Mouse (Mus musculus): ENCODE results near the gene Xpot.

Xpot gene

DNA sequence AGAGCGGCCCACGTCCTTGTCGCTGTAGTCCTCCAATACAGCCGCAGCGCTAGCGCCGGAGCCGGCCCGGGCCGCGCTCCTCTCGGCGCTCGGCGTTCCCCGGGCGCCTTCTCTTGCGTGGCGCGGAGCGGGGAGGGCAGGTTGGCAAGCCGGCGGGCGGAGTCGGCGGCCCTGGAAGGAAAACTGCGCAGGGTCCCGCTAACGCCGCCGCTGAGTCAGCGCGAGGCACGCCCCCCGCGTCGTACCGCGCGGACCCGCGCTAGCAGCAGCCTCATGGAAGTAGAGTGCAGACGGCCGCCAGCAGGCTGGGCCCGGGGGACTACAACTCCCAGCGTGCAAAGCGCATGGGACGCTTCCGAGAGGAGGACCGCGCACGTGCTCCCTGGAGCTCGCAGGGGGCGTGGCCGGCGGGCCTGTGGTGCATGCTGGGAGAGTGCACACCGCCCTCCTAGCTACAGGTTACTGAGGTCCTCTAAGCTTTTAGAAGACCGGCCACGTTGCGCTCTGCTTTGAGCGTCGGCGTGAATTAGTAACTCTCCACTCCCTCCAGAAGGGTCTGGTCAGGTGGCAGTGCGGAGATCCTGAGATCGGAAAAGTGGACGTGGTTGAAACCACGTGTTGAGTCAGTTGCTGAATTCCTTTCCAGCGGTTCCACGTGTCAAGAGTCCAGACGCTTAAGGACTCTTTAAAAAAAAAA is at the start of gene Xpot:
TSS of gene Xpot (minus strand) at position 147 of the 697 bp plus-strand sequence.
- DNase-seq (ENCODE audit: extremely low read depth, insufficient read length, low spot score): peak; percentile 99

DNA sequence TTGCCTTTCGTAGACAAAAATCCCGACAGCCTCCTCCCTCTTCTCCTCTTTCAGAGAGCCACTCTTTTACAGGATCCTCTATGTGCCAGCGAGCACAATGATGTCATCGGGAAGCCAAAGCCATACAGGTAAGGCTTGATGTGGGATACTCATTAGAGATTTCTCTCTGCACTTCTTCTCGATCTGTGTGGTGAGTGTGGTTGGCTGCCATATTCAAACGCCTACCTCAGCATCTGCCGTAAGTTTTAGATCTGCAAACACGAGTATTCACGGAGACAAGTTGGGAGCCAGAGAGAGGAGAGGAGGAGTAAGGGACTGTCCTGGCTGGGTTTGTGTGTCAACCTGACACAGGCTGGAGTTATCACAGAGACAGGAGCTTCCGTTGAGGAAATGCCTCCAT is 43.0 kb upstream of the Xpot start:
- DNase-seq (ENCODE audit: extremely low read depth, insufficient read length, low spot score): no peak

DNA sequence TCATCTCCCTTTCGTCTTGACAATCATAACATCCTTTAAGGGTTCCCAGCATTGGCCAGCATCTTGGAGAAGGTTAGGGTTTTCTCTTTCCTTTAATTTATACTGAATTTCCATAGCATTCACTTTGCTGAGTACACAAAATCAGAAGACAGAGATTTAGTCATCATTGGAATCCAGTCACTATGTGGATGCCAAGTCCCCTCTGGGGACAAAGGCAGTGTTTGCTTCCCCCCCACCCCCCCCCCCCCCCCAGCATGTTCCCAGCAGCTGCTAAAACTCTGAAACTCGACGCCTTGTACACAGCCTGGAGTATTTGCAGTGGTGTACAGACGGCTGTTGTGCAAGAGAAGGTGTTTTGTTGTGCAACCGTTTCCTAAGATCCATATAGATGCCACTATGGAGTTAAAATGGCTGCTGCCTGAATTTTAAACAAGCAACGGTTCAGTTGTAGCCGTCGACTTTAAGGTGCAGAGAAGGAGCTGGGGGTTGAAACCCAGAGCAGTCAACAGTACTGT is 39.6 kb upstream of the Xpot start:
- no peak for DNase-seq (ENCODE audit: extremely low read depth, insufficient read length, low spot score)

DNA sequence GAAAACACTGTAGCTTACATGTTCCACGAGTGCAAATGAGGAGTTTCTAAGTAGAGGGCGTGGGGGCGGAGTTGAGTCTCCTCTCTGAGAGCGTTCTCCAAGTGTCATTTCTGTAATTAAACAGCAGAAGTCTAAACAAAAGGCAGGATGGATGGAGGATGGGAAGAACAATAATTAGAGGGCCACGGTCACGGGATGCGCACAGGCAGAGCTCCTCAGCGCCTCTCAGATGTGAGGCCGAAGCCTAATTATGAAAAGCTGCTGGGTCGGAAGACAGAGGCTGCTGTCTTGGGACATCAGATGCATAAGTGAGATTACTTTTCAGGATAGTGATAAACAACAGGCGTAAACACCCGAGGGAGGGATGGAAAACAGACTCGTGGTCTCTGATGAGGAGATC is 37.5 kb upstream of the Xpot start:
- DNase-seq (ENCODE audit: extremely low read depth, insufficient read length, low spot score): no peak

DNA sequence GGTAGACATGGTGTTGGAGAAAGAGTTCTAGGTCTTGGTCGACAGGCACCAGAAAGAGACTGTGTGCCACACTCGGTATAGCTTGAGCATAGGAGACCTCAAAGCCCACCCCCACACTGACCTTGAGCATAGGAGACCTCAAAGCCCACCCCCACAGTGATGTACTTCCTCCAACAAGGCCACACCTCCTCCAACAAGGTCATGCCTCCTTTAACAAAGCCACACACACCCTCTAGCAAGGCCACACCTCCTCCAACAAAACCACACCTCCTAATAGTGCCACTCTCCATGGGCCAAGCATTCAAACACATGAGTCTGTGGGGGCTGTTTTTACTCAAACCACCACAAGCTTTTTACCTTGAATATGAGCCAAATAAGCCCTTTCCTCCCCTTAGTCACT is 36.6 kb upstream of the Xpot start:
- DNase-seq (ENCODE audit: extremely low read depth, insufficient read length, low spot score): no peak

DNA sequence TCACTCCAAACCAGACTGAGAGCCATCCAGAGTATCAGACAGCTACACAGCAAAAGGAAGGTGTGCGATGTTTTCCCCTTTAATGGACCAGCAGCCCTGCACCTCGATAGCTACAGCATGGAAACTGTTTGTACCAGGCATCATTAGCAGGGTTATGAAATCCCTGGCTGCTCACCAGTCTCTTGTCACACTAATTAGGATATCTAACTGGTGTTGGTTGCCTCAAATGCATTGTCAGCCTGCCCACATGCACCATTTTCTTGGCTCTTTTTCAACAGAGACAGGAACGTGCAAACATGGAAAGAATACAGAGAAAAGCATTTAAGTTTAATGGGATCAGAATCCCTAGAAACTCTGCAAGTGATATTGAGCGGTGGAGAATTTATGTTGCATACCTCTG is 29.8 kb upstream of the Xpot start:
- no peak for DNase-seq (ENCODE audit: extremely low read depth, insufficient read length, low spot score)

DNA sequence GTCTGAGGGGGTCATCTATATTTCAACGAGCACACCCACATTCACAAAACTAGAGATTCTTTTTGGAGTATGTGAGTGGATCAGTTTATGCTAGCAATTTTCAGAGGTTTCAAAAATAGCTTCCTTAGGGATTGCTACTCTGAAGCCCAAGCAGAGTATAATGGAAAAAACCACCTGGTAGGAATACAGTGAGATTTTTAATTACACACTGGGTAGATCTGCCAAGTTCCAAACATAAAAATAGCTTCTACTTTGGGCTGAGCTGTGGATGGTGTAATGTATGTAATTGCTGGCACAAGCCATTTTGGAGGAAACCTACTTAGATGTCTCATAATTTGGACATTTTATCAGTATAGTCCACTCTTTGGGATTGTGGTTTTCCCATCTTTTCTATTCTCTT is 26.9 kb upstream of the Xpot start:
- DNase-seq (ENCODE audit: extremely low read depth, insufficient read length, low spot score): no peak

DNA sequence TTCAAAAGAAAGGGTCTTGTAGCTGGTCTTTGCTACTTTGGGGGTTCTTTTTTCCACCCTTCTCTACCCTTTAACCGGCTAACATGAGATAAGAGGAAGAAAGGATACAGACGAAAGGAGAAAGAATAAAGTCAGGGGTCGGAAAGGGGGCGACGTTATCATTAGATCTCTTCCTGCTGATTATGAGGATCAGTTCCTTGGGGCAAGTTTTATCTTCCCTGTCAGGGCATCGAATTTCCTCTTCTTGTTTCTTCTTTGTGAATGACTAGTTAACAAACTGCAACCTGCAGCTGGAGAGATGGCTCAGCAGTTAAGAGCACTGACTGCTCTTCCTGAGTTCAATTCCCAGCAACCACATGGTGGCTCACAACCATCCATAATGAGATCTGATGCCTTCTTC is 20.2 kb upstream of the Xpot start:
- DNase-seq (ENCODE audit: extremely low read depth, insufficient read length, low spot score): no peak

DNA sequence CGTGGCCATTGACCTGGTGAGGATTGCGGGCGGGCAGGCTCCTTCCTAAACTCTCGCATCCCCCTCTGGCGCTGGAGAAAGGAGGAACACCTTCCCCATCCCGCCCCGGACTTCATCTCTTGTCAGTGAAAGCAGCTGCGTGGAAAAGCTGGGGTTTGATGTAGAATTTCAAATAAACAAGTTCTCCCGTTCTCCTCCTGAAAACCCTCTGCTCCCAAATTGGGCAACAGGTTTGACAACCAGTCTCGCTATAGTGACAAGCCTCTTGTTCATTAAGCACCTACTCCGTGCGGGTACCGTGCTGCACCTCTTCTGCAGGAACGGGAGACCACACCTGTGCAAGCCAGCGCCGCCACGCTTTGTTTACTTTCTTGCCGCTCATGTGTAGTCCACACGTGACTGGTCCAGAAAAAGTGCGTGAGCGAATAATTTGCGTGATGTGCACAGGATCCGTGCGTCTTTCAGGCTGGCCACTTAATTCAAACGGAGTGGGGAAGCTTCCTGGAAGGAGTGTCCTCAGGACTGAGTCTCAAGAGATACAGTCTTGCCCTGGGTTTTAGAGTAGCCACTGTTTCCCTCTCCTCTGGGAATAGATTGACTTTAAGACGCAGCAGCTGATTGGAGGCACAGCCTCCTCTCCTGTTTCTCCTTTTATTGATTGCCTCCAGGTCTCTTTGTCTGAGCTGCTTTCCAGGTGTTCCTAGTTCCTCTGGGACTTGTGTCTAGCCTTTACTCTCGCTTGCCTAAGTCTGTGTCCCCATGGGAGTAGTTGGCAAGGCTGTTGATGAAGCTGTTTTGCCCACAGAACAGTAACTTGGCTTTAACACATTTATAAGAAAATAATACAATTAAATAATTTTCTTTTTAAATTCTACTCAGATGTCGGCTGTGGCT is 16.2 kb upstream of the Xpot start:
- DNase-seq (ENCODE audit: extremely low read depth, insufficient read length, low spot score): no peak

DNA sequence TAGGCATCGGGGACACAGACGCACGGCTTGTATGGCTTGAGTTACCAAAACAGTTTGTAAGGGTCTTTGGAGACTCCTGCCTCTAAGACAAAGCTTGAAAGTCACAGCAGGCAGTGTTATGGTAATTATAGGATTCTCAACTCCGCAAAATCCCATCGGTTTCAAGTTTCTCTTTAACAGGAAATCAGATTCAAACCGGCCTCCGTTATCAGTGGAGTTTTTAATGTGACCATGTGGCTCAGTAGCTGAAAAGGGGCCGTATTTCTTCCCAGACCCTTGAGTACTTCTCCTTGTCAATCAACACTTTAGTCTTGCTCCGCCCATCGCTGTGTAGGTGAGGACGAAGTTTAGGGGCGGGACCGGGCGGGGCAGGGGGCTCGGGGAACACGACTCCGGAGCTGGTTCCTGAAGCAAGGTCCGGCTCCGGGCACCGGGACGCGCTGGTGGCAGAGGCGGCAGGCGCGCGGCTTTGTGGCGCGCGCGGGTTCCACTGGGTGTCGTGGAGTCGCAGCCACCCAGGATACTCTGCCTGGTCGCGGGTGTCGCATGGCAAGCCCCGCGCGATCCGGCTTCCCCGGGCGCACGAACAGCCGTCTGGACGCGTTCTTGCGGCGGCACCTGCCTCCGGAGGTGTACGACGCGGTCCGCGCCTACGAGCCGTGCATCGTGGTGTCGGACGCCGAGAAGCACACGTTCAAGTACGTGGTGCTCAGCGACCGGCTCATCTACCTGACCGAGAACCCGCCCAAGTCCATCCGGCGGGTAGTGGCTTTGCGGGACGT is 15.3 kb upstream of the Xpot start, which contains the start of gene D930020B18Rik:
TSS of gene D930020B18Rik (plus strand) at position 317 of the 782 bp plus-strand sequence.
- no peak for DNase-seq (ENCODE audit: extremely low read depth, insufficient read length, low spot score)

DNA sequence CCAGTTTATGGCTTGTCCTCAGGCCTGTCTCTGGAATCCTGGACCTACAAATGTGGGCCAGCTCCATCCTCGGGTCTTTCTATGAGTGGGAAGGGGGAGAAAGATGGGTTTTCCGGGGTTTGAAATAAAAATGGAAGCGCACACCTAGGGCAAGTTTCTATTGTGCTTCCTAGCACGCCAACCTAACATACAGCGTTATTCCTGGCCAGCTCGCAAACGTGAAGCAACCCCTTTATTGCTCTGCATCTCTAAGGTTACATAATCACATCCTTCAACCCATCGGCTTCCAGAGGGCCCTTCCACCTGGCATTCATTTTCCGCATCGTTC is 14.8 kb upstream of the Xpot start:
- no peak for DNase-seq (ENCODE audit: extremely low read depth, insufficient read length, low spot score)

DNA sequence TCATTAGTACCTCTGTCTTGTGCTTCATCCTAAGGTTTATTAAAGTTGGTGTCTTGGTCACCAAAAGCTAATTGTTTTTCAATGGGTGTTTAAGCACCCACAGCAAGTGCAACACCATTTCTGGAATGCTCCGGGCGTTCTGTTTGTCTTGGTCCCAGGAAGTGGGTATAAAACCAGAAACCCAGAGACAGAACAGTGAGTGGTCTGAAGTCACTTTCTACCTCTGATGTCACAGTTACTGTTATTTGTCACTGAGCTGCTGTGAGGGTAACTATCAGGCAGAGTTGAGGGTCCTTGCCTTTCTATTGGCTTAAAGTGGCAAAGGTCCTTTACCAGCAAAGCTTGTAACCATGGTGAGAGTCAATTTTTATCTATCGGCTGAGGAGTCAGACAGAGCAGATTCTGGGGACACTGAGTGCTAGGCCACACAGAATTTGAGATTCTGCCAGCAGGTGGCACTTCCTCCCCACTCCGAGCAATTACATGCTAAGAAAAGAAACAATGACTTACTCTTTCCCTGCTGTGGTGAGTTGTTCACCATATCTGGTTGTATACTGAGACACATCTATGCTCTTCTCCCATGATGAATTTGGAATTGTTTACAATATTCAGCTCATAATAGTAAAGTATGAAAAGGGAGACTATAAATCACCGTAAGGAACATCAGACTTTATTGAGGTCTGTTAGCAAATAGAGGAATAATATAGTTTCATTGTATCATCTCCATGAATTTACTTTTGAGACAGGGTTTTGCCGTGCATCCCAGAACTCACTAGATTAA is 14.2 kb upstream of the Xpot start:
- no peak for DNase-seq (ENCODE audit: extremely low read depth, insufficient read length, low spot score)

DNA sequence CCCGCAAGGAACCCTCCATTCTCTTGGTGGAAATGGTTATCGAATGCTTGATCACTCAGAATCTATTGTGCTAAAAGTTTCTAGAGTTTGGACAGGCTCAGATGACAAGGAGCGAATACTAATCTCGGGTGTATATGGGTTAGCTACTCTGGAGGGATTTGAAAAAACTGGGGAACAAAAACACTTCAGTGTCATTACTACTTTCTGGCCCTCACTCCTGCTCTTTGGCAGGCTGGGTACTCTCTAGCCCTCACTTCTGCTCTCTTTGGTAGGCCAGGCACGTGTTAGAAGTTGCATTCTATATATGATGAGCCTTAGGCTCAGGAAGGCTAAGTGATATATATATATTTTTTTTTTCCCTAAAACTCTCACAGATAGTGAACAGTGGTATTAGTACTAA is 13.4 kb upstream of the Xpot start:
- no peak for DNase-seq (ENCODE audit: extremely low read depth, insufficient read length, low spot score)

DNA sequence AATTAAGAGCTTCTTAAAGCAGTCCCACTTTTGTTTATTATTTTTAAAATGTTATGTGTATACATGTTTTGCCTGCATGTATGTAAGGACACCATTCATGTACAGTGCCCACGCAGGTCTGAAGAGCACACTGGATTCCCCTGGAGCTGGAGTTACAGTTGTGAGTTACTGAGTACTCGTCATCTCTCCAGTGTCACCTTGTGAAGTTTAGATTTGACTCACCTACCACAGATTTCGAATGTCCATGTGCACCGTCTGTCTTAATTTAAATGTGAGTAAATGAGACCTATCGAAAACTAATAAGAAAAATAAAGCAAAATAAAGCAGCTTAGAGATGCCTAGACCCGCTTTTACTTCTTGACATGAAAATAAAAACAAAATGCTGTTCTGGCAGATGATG is 10.1 kb upstream of the Xpot start:
- no peak for DNase-seq (ENCODE audit: extremely low read depth, insufficient read length, low spot score)

DNA sequence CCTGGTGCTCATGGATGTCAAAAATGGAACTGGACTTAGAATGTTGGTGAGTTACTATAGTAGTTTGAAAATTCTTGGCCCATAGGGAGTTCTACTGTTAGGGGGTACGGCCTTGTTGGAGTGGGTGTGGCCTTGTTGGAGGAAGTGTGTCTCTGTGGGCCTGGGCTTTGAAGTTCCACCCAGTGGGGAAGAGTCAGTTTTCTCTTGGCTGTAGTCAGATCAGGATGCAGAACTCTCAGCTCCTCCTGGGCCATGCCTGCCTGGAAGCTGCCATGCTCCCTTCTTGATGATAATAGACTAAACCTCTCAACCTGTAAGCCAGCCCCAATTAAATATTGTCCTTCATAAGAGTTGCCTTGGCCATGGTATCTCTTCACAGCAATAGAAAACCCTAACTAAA is 8.0 kb upstream of the Xpot start:
- no peak for DNase-seq (ENCODE audit: extremely low read depth, insufficient read length, low spot score)

DNA sequence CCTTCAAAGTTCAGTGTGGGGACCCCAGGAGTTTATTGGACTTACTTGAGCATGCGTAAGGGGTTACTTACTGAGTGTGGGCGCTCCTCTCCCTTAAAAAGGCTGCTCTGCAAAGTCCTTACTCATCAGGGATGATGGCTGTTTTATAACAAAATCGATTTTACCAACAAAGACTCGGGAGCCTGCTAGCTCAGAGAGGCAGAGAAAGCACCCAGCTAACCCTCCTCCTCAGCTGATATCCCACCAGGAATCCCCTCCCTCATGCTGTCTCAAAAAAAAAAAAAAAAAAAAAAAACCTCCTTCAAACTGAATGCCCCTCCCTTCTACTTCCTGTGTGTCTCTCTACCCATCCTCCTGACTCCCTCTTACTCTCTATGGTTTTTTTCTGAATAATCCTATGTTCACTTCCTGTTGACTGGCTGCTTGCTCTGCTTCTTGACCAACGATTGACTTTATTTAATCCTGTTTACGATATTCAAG is 2.5 kb upstream of the Xpot start:
- DNase-seq (ENCODE audit: extremely low read depth, insufficient read length, low spot score): peak; percentile 60

DNA sequence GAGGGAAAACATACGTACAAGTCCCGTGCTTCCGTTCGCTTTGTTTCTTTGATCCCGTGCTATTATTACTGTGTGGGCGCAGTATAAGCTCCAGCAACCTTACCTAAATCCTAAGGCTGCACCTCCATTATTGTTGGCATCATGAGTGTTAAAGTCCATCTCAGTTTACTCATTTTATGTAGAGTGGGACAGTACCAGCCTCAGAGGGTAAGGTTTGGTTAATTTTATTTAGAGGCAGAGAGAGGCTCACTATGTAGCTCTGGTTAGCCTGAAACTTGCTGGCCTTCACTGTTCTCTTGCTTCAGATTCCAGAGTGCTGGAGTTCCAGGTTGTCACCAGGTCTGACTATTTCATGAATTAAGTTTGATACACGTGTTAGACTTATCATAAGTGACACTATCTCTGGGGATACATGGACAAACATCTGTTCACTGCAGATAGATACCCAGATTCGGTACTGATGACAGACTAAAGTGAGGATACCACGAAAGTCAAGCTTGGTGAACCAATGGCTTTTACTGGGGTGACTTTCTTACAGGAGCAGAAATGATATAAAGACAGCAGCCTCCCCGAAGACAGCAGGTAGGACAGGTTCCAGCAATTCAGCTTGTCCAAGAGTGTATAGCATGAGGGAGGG is 1.2 kb upstream of the Xpot start:
- DNase-seq (ENCODE audit: extremely low read depth, insufficient read length, low spot score): no peak

DNA sequence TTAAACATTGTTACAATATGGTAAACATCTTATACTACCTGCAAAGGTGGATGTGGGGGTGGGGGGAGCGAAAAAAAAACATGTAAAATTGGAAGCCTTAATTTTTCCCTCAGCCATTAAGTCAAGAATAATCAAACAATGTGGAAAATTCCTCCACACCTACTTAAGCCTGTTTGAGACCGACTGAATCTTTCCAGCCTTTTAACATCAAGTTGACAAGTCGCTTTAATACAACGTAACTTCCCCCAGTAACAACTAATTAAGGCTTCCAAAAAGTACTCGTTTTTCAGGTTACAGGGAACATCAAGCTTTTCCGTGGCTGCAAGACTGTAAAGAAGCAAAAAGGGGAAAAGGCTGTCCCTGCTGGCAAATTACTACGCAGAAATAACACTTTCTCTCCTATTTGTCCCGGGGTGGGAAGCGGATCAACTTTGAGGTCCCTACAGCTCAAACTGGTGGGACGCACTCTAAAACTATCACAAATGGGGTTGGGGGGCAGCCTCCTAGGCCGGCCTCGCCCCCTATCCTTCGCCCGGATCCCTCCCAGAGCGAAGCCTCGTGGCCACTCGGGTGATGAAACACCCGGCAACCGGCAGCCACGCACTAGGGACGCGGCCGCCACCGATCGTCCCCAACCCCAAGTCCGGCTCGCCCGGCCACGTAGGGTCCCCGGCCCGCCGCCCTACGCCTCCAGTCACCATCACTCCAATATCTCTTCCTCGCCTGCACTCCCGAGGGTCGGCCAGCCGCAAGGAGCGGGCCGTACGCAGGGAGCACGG is 536 bp downstream of the Xpot start:
- DNase-seq (ENCODE audit: extremely low read depth, insufficient read length, low spot score): no peak

DNA sequence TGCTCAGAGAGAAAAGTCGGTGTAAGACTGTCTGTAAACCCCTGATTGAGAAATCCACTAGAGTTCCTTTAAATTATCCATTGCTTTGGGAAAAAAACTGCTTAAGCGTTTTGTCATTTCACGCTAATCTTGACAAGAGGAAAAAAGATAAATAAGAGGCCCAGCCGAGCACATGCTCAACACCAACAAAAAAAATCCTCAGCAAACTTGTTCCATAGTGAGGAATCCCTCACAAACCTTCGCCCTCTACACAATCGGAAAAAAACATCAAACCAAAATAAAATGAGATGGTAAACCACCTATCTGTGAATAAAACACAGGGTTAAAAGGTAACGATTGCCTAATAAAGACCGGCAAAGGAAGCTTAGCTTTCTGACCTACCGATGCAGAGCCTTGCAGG is 1.1 kb downstream of the Xpot start:
- DNase-seq (ENCODE audit: extremely low read depth, insufficient read length, low spot score): no peak
